Mouse (Mus musculus): ENCODE data around the gene Serpina6. TPM values are rescaled to one million over a fixed set of nuclear protein-coding genes. Genes with fewer than 3 reads are reported as not detected.

The Serpina6 gene
- polyA plus RNA-seq, 1 experiment from 2014 or later: 1.7 TPM

DNA sequence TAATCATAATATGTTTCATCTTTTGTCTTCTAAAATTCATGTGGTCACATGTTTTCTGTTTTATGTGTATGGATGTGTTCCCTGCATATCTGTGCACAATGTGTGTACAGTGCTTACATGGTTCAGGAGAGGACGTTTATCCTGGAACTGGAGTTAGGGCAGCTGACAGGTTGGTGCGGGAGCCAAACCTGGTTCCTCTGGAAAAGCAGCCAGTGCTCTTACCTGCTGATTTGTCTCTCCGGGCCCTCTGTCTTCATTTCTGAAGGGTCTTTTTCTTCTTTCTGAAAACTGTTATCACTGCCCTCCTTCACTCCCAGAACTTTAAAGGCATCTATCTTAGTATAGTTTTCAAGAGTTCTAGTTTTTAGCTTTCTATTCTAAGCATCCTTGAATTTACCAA, 13.2 kb downstream of the Serpina6 start:
- H3K4me2 ChIP-seq (ENCODE audit: low read depth, low read length): no peak overlapping the region
- 74% methylated on average over 3 of the region's 3 CpGs for WGBS
- no peaks in the 10 kb centered on the region for H3K4me1 ChIP-seq (ENCODE audit: control insufficient read depth, insufficient read depth, low read length)
- no peaks in the 10 kb centered on the region for H3K27me3 ChIP-seq (ENCODE audit: control insufficient read depth, insufficient read depth, low read length)
- H3K27ac ChIP-seq (ENCODE audit: low read length): no peak overlapping the region
- H3K9me3 ChIP-seq (replicated peaks; ENCODE audit: control insufficient read depth, low read length): no peaks in the 10 kb centered on the region
- H3K4me3 ChIP-seq (ENCODE audit: low read length): no peak overlapping the region
- no peaks in the 10 kb centered on the region for H3K36me3 ChIP-seq (ENCODE audit: control insufficient read depth, insufficient read depth)
- H3K9ac ChIP-seq (ENCODE audit: low read length): no peak overlapping the region
- no peak for ATAC-seq (replicated peaks; ENCODE audit: extremely low read depth, insufficient read depth, low FRiP score)

DNA sequence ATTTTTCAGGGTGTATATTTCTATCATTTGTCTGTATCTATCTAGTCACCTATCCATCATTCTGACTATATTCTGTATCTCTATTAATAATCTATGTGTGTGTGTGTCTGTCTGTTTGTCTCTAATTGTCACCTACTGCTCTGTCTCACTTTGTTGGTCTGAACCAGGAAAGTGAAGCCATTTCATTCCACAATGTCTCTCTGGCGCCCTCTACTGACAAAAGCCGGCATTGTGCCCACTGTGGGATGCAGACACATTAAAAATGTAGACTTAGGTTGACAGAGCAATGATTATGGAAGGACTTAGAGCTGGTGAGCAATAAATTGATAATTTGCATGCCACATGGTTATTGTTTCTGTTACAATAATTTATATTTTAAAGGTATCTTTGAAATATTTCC, 13.7 kb downstream of the Serpina6 start:
- H3K9ac ChIP-seq (ENCODE audit: low read length): no peak overlapping the region
- H3K4me1 ChIP-seq (ENCODE audit: control insufficient read depth, insufficient read depth, low read length): no peaks in the 10 kb centered on the region
- H3K27me3 ChIP-seq (ENCODE audit: control insufficient read depth, insufficient read depth, low read length): no peaks in the 10 kb centered on the region
- 0% methylated on average over 2 of the region's 2 CpGs for WGBS
- ATAC-seq (replicated peaks; ENCODE audit: extremely low read depth, insufficient read depth, low FRiP score): no peak
- no peak overlapping the region for H3K4me2 ChIP-seq (ENCODE audit: low read depth, low read length)
- H3K4me3 ChIP-seq (ENCODE audit: low read length): no peak overlapping the region
- H3K36me3 ChIP-seq (ENCODE audit: control insufficient read depth, insufficient read depth): no peaks in the 10 kb centered on the region
- H3K27ac ChIP-seq (ENCODE audit: low read length): no peak overlapping the region
- H3K9me3 ChIP-seq (replicated peaks; ENCODE audit: control insufficient read depth, low read length): no peaks in the 10 kb centered on the region

DNA sequence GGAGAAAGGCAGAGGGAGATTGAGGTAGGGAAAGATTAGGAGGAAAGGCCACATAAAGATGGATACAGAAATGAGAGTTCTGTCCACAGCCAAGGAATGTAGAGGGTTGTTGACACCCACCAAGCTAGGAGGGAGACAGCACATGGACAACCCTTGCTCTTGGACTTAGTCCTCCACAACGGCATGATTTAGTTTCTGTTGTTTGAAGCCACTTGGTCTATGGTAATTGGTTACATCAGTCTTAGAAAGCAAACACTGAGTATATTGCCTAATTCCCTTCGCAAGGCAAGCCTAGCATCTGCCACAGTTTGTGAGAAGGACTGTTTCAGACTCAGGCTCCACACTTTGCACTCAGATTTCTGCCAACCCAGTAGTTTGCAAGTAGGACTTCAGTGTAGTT, 21.2 kb downstream of the Serpina6 start:
- Histone ChIP-seq H3K27ac (ENCODE audit: low read length) (no peak overlapping the region), H3K9ac (ENCODE audit: low read length) (no peak overlapping the region), H3K4me1 (ENCODE audit: control insufficient read depth, insufficient read depth, low read length) (no peaks in the 10 kb centered on the region), H3K36me3 (ENCODE audit: control insufficient read depth, insufficient read depth) (no peaks in the 10 kb centered on the region), H3K4me2 (ENCODE audit: low read depth, low read length) (no peak overlapping the region), H3K27me3 (ENCODE audit: control insufficient read depth, insufficient read depth, low read length) (no peaks in the 10 kb centered on the region), H3K9me3 (replicated peaks; ENCODE audit: control insufficient read depth, low read length) (no peaks in the 10 kb centered on the region), H3K4me3 (ENCODE audit: low read length) (no peak overlapping the region)
- WGBS: 73% methylated on average over 2 of the region's 2 CpGs
- no peak for ATAC-seq (replicated peaks; ENCODE audit: extremely low read depth, insufficient read depth, low FRiP score)

DNA sequence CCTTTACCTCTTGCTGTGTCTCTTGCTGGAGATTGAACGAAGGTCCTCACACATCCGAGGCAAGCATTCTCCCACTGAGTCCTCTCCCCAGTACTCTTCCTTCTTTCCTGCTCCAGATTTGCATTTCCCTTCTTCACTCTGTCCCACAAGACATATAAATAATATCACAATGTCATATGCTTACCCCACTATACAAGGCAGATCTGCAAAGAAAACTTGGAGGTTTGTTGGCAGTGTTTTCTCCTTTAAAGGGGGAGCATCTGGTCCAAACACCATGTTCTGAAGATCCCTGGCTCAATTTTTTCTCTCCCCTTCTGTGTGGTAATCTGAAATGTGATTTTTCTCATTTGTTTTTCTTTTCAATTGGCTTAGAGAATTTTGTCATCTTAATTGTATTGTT, 22.6 kb downstream of the Serpina6 start:
- Histone ChIP-seq H3K4me3 (ENCODE audit: low read length) (no peak overlapping the region), H3K9ac (ENCODE audit: low read length) (no peak overlapping the region), H3K27me3 (ENCODE audit: control insufficient read depth, insufficient read depth, low read length) (no peaks in the 10 kb centered on the region), H3K4me2 (ENCODE audit: low read depth, low read length) (no peak overlapping the region), H3K27ac (ENCODE audit: low read length) (no peak overlapping the region), H3K4me1 (ENCODE audit: control insufficient read depth, insufficient read depth, low read length) (no peaks in the 10 kb centered on the region), H3K36me3 (ENCODE audit: control insufficient read depth, insufficient read depth) (no peaks in the 10 kb centered on the region), H3K9me3 (replicated peaks; ENCODE audit: control insufficient read depth, low read length) (no peaks in the 10 kb centered on the region)
- no peak for ATAC-seq (replicated peaks; ENCODE audit: extremely low read depth, insufficient read depth, low FRiP score)
- WGBS: 77% methylated on average over 2 of the region's 2 CpGs

DNA sequence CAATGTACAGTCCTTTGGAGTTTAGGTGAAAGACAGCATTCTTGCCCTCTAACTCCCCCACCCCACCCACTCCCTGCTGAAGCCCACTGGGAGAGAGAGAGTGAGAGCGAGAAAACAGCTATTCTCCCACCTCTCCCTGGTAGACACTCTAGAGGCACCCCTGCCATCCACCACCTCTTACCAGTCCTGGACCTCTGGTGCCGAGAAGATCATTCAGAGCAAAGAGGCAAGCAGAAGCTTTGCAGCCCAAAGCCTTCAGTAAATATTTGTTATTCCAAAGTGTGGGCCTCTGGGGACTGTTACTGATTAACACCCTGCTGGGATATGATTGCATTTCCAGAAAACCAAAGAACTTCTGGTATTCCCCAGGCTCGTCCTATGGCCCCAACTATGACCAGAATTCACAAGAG, 25.8 kb downstream of the Serpina6 start, which contains the start of gene Serpina10:
TSS of gene Serpina10 (minus strand) at position 242 of the 410 bp plus-strand sequence.
- Histone ChIP-seq H3K9ac (ENCODE audit: low read length) (no peak within 1 kb of the TSS), H3K27ac (ENCODE audit: low read length) (no peak within 1 kb of the TSS), H3K4me1 (ENCODE audit: control insufficient read depth, insufficient read depth, low read length) (no peaks in the 10 kb centered on the region), H3K36me3 (ENCODE audit: control insufficient read depth, insufficient read depth) (no peaks in the 10 kb centered on the region), H3K9me3 (replicated peaks; ENCODE audit: control insufficient read depth, low read length) (no peaks in the 10 kb centered on the region), H3K4me3 (ENCODE audit: low read length) (no peak within 1 kb of the TSS), H3K27me3 (ENCODE audit: control insufficient read depth, insufficient read depth, low read length) (no peaks in the 10 kb centered on the region), H3K4me2 (ENCODE audit: low read depth, low read length) (no peak within 1 kb of the TSS)
- 62% methylated on average over 3 of the region's 3 CpGs for WGBS
- no peak for ATAC-seq (replicated peaks; ENCODE audit: extremely low read depth, insufficient read depth, low FRiP score)

DNA sequence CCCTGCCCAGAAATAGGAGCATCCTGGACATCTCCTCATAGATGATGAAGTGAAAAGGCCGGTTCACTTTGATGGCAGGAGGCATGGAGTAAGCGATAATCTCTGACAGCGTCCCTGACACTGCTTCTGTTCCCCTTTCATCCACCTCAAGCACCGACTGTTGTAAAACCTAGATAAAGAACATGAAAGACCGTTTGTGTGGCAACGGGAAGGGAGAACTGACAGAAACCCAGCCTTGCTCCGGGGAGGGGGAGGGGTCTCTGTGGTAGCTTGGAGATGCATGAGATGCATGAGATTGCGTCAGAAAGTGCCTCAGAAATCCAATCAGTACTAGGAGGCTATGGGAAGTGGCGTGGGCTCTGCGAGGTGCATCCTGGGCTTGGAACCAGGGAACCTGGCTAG, 40.2 kb downstream of the Serpina6 start:
- no peaks in the 10 kb centered on the region for H3K27me3 ChIP-seq (ENCODE audit: control insufficient read depth, insufficient read depth, low read length)
- H3K9ac ChIP-seq (ENCODE audit: low read length): no peak overlapping the region
- H3K4me2 ChIP-seq (ENCODE audit: low read depth, low read length): no peak overlapping the region
- no peak for ATAC-seq (replicated peaks; ENCODE audit: extremely low read depth, insufficient read depth, low FRiP score)
- H3K9me3 ChIP-seq (replicated peaks; ENCODE audit: control insufficient read depth, low read length): no peaks in the 10 kb centered on the region
- H3K36me3 ChIP-seq (ENCODE audit: control insufficient read depth, insufficient read depth): no peaks in the 10 kb centered on the region
- H3K4me1 ChIP-seq (ENCODE audit: control insufficient read depth, insufficient read depth, low read length): no peaks in the 10 kb centered on the region
- 46% methylated on average over 10 of the region's 10 CpGs for WGBS
- no peak overlapping the region for H3K27ac ChIP-seq (ENCODE audit: low read length)
- H3K4me3 ChIP-seq (ENCODE audit: low read length): no peak overlapping the region

DNA sequence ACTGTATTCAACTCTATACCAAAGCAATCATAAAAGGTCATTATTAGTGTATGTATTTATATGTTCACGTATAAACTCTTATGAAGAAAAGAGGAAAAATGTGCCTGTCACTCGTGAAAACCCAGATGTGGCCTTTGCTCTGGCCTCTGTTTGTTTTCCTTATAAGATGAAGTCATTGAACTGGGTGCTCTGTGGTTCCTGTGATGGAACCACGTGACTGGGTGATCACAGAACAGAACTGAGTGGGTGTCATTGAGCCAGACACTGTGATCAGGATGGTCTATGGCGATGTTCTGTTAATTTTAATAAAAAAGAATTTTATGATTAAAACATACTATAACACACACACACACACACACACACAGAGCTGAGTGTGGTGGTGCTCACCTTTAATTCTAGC, 41.3 kb downstream of the Serpina6 start:
- WGBS: 73% methylated on average over 4 of the region's 4 CpGs
- Histone ChIP-seq H3K4me1 (ENCODE audit: control insufficient read depth, insufficient read depth, low read length) (no peaks in the 10 kb centered on the region), H3K9me3 (replicated peaks; ENCODE audit: control insufficient read depth, low read length) (no peaks in the 10 kb centered on the region), H3K9ac (ENCODE audit: low read length) (no peak overlapping the region), H3K4me3 (ENCODE audit: low read length) (no peak overlapping the region), H3K27me3 (ENCODE audit: control insufficient read depth, insufficient read depth, low read length) (no peaks in the 10 kb centered on the region), H3K4me2 (ENCODE audit: low read depth, low read length) (no peak overlapping the region), H3K36me3 (ENCODE audit: control insufficient read depth, insufficient read depth) (no peaks in the 10 kb centered on the region), H3K27ac (ENCODE audit: low read length) (no peak overlapping the region)
- no peak for ATAC-seq (replicated peaks; ENCODE audit: extremely low read depth, insufficient read depth, low FRiP score)

DNA sequence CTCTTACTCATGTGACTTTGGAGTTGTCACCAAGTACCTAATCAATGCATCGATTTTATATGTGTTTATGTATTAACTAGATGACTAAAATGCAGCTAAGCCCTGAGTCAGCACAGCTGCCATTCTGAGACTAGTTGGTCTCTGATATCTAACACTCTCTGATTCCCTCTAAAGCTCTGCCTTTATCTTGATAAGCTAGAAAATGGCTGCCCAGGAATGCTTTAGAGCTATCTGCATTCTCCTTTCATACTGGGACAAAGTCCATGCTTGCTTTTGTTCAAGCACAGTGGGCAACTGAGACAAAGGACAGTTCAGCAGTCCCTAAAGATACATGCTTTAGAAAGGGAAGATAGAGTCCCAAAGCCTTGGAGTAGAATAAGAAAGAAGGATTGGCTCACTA, 41.9 kb downstream of the Serpina6 start:
- Histone ChIP-seq H3K4me1 (ENCODE audit: control insufficient read depth, insufficient read depth, low read length) (no peaks in the 10 kb centered on the region), H3K4me2 (ENCODE audit: low read depth, low read length) (no peak overlapping the region), H3K9ac (ENCODE audit: low read length) (no peak overlapping the region), H3K9me3 (replicated peaks; ENCODE audit: control insufficient read depth, low read length) (no peaks in the 10 kb centered on the region), H3K36me3 (ENCODE audit: control insufficient read depth, insufficient read depth) (no peaks in the 10 kb centered on the region), H3K27ac (ENCODE audit: low read length) (no peak overlapping the region), H3K4me3 (ENCODE audit: low read length) (no peak overlapping the region), H3K27me3 (ENCODE audit: control insufficient read depth, insufficient read depth, low read length) (no peaks in the 10 kb centered on the region)
- 82% methylated on average over 1 of the region's 1 CpGs for WGBS
- no peak for ATAC-seq (replicated peaks; ENCODE audit: extremely low read depth, insufficient read depth, low FRiP score)

DNA sequence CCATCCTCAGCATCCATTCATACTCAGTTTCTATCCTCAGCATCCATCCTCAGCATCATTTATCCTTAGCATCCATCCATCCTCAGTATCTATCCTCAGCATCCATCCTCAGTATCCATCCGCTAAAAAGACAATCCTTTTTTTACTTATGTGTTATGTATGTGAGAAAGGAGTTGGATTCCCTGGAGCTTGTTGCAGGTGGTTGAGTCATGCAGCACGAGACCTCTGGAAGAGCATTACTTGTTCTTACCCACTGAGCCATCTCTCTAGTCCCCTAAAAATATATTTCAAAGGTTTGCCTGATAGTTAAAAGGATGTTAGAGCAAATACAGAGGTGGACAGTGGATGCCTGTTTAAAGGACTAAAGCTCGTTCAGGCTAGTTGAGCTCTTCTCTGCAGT, 55.2 kb downstream of the Serpina6 start:
- H3K27me3 ChIP-seq (ENCODE audit: control insufficient read depth, insufficient read depth, low read length): no peaks in the 10 kb centered on the region
- no peak overlapping the region for H3K9ac ChIP-seq (ENCODE audit: low read length)
- no peak overlapping the region for H3K4me3 ChIP-seq (ENCODE audit: low read length)
- no peak for ATAC-seq (replicated peaks; ENCODE audit: extremely low read depth, insufficient read depth, low FRiP score)
- no peak overlapping the region for H3K4me2 ChIP-seq (ENCODE audit: low read depth, low read length)
- H3K27ac ChIP-seq (ENCODE audit: low read length): no peak overlapping the region
- H3K4me1 ChIP-seq (ENCODE audit: control insufficient read depth, insufficient read depth, low read length): no peaks in the 10 kb centered on the region
- H3K9me3 ChIP-seq (replicated peaks; ENCODE audit: control insufficient read depth, low read length): no peaks in the 10 kb centered on the region
- no peaks in the 10 kb centered on the region for H3K36me3 ChIP-seq (ENCODE audit: control insufficient read depth, insufficient read depth)
- 77% methylated on average over 3 of the region's 3 CpGs for WGBS

DNA sequence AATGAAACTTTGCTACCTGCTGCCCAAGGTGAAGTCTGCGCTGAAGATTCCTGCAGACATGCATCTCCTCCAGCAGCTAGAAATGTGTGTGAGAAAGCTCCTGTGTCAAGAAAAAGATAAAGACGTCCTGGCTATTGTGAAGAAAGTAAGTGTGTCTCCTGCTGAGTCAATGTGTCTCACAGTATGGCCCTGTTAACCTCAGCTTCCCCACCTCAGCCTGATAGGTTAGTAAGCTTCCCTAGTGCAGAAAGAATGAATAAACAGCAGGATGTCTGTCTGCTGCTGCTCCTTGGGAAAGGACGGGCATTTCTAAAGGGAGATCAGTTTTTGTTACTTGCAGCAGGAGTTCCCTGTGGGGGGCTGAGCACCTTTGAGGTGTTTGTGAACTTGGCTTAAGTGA, 56.6 kb downstream of the Serpina6 start:
- H3K9me3 ChIP-seq (replicated peaks; ENCODE audit: control insufficient read depth, low read length): no peaks in the 10 kb centered on the region
- H3K36me3 ChIP-seq (ENCODE audit: control insufficient read depth, insufficient read depth): no peaks in the 10 kb centered on the region
- H3K4me1 ChIP-seq (ENCODE audit: control insufficient read depth, insufficient read depth, low read length): no peaks in the 10 kb centered on the region
- no peak overlapping the region for H3K9ac ChIP-seq (ENCODE audit: low read length)
- ATAC-seq (replicated peaks; ENCODE audit: extremely low read depth, insufficient read depth, low FRiP score): no peak
- no peaks in the 10 kb centered on the region for H3K27me3 ChIP-seq (ENCODE audit: control insufficient read depth, insufficient read depth, low read length)
- 28% methylated on average over 3 of the region's 3 CpGs for WGBS
- no peak overlapping the region for H3K27ac ChIP-seq (ENCODE audit: low read length)
- no peak overlapping the region for H3K4me3 ChIP-seq (ENCODE audit: low read length)
- no peak overlapping the region for H3K4me2 ChIP-seq (ENCODE audit: low read depth, low read length)
